Mouse (Mus musculus) layer of hippocampus, postnatal 36 days (tissue): ENCODE measurements around the gene Syngr2. TPM values are rescaled to one million over a fixed set of nuclear protein-coding genes. Genes with fewer than 3 reads are reported as not detected.

ENCODE experiments used
- DNase-seq, 2 experiments: peaks; one replicate each; pipeline ENCODE4 v3.0.0; 2022
- total RNA-seq, 2 experiments: library from RNA; stranded (reverse); gene quantifications; 2 replicates each; pipeline ENCODE4 v1.2.3; 2021

The Syngr2 gene
- total RNA-seq, result 10 to 100 TPM; 10.4 to 16.9 TPM

GRCm38 (mm10) chr11:117809407-117810311 is at the start of gene Syngr2, which contains the start of gene Gm20708:
Gene Syngr2 (plus strand): TSS chr11:117809668.
Gene Gm20708 (plus strand): TSS chr11:117809668.
- peak; percentile 48 to 64 for DNase-seq

- DNase-seq, result no peak
These were observed 48.9 kb upstream of the Syngr2 start for GRCm38 (mm10) chr11:117760374-117761119.

GRCm38 (mm10) chr11:117761801-117762200 is 47.7 kb upstream of the Syngr2 start:
- DNase-seq, result no peak

GRCm38 (mm10) chr11:117762246-117762645 is 47.2 kb upstream of the Syngr2 start:
- no peak for DNase-seq

- no peak for DNase-seq
These were observed 45.1 kb upstream of the Syngr2 start for GRCm38 (mm10) chr11:117764319-117764718.

- no peak for DNase-seq
These were observed 44.1 kb upstream of the Syngr2 start for GRCm38 (mm10) chr11:117765361-117765760.

DNA sequence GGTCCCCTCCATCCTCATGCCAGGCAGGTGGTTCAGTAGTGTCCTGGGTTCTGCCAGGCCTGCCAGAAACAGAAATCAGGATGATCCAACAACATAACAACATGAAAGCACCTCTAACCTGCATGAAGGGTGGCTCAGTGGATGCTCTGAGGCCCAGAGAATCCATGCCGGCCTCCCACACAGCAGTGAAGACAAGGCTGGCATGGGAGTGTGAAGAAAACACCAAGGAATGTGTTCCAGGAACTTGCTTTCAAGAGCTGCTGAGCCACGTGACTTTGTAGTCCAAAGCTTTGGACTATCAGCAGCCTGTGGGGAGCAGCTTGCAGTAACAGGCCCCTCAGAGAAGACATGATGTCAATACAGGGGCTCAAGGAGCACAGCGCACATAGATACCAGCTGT is 43.2 kb upstream of the Syngr2 start:
- no peak for DNase-seq

GRCm38 (mm10) chr11:117768725-117769682 is 40.5 kb upstream of the Syngr2 start:
- DNase-seq, result no peak

DNA sequence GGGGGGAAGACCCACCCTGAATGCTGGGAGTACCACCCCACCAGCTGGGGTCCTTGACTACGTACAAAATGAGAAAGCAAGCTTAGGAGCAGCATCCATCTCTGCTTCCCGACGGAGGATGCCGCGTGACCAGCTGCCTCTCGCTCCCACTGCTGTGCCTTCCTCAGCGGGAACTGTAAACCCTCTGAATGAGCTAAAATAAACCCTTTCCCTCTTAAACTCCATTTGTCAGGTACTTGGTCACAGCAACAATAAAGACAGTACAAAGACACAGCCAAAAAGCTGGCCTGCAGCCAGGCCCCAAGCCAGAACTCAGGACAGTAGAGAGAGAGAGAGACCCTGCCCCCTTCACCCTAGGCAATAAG is 39.8 kb upstream of the Syngr2 start:
- DNase-seq, result no peak

DNA sequence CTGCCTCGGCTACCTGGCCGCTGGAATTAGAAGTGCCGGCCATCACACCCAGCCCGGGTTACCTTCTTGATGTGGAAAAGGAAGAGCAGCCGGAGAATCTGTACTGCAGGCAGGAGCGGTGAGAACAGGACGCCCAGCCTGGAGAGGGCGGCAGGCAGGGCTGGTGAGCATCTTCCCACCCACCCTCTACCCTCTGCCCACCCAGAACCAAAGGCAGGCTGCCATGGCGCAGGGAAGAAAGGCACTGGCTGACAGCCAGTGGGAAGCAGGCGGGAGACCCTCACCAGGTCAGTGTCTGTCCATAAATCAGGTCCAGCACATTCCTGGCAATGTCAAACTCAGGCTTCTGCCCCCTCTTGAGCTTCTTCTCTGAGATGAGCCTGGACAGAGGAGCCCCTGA is 39.1 kb upstream of the Syngr2 start:
- DNase-seq, result no peak

DNA sequence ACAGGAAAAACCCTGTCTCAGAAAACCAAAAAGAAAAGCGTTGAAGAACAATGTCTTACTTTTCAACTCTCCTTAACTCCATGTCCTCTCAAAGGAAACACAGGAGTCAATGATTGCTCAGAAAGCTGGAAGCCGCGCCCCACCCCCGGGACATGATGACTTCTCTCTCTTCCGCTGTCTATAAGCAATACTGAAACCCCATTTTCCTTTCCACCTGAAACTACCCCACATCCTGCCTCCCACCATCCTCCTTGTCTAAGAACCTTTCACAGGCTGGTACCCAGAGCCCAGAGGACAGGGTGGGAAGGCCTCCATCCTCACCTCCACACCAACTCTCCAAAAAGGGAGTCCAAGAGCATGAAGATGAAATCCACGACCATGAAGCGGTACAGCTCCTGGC is 37.1 kb upstream of the Syngr2 start:
- DNase-seq, result no peak

- DNase-seq, result no peak
These were observed 34.5 kb upstream of the Syngr2 start for GRCm38 (mm10) chr11:117774925-117775324.

DNA sequence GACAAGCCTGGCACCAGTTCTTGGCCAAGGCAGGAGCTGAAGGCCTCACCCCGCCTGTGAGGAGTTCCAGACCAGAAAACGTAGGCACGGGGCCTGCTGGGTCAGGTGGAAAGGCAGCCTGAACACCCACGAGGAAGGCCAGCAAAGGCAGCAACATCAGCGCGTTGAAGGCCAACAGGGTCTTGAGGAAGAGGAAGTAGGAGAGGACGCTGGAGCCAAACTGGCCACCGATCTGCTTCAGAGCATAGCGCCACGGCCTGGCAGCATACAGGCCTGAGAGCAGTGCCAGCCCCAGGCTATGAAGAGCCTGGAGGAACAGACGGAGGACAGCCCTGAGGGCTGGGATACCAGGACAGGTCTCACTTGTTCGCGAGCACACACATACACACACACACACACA is 33.9 kb upstream of the Syngr2 start:
- DNase-seq, result no peak

- no peak for DNase-seq
These were observed 33.2 kb upstream of the Syngr2 start for GRCm38 (mm10) chr11:117776085-117776792.

GRCm38 (mm10) chr11:117777111-117777510 is 32.4 kb upstream of the Syngr2 start:
- DNase-seq, result no peak

DNA sequence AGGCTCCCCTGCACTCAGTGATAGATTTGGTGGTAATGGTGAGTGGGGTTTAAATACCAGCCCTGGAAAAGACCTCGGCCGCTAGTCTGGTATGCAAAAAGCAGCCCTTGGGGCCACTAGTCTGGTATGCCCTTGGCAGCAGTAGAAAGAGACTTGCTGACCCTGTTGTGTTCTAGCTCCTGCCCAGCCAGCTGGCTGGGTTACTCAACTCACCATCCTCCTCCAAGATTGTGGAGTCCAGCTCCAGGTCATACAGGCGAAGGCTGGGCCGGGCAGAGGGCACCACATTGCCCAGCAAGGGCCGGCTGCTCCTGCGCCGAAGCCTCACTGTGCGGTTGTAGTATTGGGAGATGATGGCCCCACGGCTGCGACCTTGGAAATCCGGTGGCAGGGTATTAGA is 31.4 kb upstream of the Syngr2 start:
- no peak for DNase-seq

- DNase-seq, result no peak
These were observed 30.5 kb upstream of the Syngr2 start for GRCm38 (mm10) chr11:117778851-117779433.

GRCm38 (mm10) chr11:117779434-117780198 is 29.9 kb upstream of the Syngr2 start:
- peak in 1 of 2 experiments; percentile 50 for DNase-seq

GRCm38 (mm10) chr11:117780199-117780515 is 29.3 kb upstream of the Syngr2 start:
- no peak for DNase-seq

DNA sequence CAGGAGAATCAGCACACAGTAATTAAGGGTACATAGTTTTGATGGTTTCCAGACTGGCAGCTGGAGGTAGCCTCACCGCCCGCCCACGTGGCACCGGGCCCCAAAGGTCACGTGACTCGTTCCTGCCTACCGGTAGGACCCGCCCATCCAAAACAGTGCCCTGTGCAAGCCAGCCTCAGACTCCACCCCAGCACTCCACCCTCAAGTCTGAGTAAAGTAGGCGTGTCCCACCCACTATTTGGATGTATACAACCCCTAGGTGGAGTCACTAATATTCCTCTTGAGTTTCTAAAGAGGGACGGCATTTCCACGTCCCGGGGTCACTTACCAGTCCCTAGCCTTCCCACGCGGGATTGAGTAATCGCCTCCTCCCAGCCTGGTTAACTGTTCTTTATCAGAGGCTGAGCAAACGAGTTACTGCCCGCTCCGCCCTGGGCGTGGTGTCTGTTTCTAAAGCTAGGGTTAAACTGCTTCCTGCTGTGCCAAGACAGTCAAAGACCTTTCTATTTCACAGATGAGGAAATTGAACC is 28.8 kb upstream of the Syngr2 start:
- DNase-seq, result no peak
